Comparison of ENCODE assay signal across 8 mouse cellular contexts in the genomic region with DNA sequence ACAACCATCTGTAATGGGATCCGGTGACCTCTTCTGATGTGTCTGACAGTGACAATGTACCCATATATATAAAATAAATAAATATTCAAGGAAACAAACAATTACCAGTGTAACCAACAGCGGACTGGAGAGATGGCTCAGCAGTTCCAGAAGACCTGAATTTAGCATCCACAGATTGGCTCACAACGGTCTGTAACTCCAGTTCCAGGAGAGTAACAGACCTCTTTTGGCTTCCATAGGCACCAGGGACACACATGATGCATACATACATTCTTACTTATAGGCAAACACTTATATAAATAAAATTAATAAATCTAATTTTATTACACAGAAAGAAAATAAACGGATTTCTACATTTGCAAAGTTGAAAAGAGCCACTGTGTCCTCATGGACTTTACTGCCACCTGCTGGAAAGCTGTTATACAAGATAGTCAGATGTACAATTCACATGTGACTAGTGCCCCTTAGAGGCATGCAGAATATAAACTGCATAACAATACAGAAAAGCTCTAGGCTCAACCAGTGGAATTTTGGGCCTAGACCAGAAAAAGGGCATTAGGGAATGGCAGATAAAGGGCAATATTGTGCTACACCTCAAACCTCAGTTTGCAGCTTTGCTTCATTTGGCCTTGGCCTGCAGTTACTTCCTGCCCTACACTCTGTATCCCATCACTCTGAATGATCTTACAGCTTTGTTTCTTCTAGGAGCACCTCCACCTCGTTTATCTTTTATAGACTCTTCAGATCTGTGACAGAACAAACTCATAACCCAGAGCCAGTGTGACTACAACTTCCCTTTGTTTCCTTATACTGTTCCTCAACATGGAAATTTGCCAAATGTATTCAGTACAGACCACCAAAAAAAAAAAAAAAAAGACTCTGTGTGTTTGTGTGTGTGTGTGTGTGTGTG. TPM values are rescaled to one million over a fixed set of nuclear protein-coding genes. Genes with fewer than 3 reads are reported as not detected.
DNase-seq lines count a peak whose midpoint lies in the region; ATAC-seq and TF ChIP-seq lines count a peak whose summit lies in the region.

No protein-coding gene starts in this region.

- H3K27me3 ChIP-seq in embryonic facial prominence, embryonic 11.5 days (ENCODE audit: control insufficient read depth, insufficient read depth, low read length), result no peaks in the 10 kb centered on the region
- H3K27me3 ChIP-seq in embryonic facial prominence, embryonic 10.5 days (replicated peaks; ENCODE audit: low read depth, poor library complexity, severe bottlenecking), result no peaks in the 10 kb centered on the region
- no peaks in the 10 kb centered on the region for H3K27me3 ChIP-seq in thymus, adult 2 months (ENCODE audit: control insufficient read depth, insufficient read depth, low read length)
- no peaks in the 10 kb centered on the region for H3K27me3 ChIP-seq in intestine, embryonic 14.5 days (replicated peaks; ENCODE audit: control insufficient read depth, insufficient read depth, low read length)

- no peaks in the 10 kb centered on the region for H3K9me3 ChIP-seq in embryonic facial prominence, embryonic 11.5 days (replicated peaks; ENCODE audit: control insufficient read depth, low read length)
- H3K9me3 ChIP-seq in embryonic facial prominence, embryonic 10.5 days, result no peaks in the 10 kb centered on the region
- no peaks in the 10 kb centered on the region for H3K9me3 ChIP-seq in intestine, embryonic 14.5 days (ENCODE audit: control insufficient read depth, low read length)

- WGBS in embryonic facial prominence, embryonic 11.5 days, result 78% methylated on average over 5 of the region's 5 CpGs
- WGBS in embryonic facial prominence, embryonic 10.5 days, result 84% methylated on average over 5 of the region's 5 CpGs
- 68% methylated on average over 5 of the region's 5 CpGs for WGBS in thymus, adult 2 months
- 66% methylated on average over 5 of the region's 5 CpGs for WGBS in intestine, embryonic 14.5 days

- no peak for TF ChIP-seq CTCF in thymus, adult 2 months (IDR thresholded peaks at IDR 0.05; ENCODE audit: borderline replicate concordance, control insufficient read depth, extremely low read depth, insufficient read depth, low read length, poor library complexity)

- DNase-seq in embryonic facial prominence, embryonic 11.5 days (ENCODE audit: low spot score), result peak; percentile 82
- DNase-seq in embryonic facial prominence, embryonic 10.5 days (ENCODE audit: low spot score), result no peak
- peak; percentile 60 for DNase-seq in thymus, adult 2 months
- no peak for DNase-seq in thymus, postnatal 36 days
- peak; percentile 45 for DNase-seq in embryo, embryonic 9.5 days (ENCODE audit: extremely low spot score)
- no peak for DNase-seq in intestine, embryonic 14.5 days (ENCODE audit: low spot score)

- no peak overlapping the region for H3K27ac ChIP-seq in embryonic facial prominence, embryonic 11.5 days (replicated peaks; ENCODE audit: low read depth, low read length)
- no peak overlapping the region for H3K27ac ChIP-seq in embryonic facial prominence, embryonic 10.5 days (replicated peaks)
- H3K27ac ChIP-seq in thymus, adult 2 months (ENCODE audit: control insufficient read depth, insufficient read depth, low read length), result no peak overlapping the region
- no peak overlapping the region for H3K27ac ChIP-seq in intestine, embryonic 14.5 days (ENCODE audit: low read depth)

- ATAC-seq in embryonic facial prominence, embryonic 11.5 days (replicated peaks; ENCODE audit: insufficient number of reproducible peaks, low FRiP score, low TSS enrichment, low read depth), result 0 out of 2 replicates have a peak, but pooled peaks have one; percentile 65
- ATAC-seq in intestine, embryonic 14.5 days (replicated peaks; ENCODE audit: low FRiP score, low TSS enrichment, low read depth), result peak; percentile 47; the same call in 1 of the 2 replicates
- peak; percentile 82 for ATAC-seq in megakaryocyte-erythroid progenitor cell, adult 5-6 weeks (replicated peaks; ENCODE audit: low FRiP score, low TSS enrichment, poor library complexity, severe bottlenecking)
- no peak for ATAC-seq in inflammation-experienced regulatory T-cells, adult 6 months

- no peak overlapping the region for H3K9ac ChIP-seq in embryonic facial prominence, embryonic 11.5 days (replicated peaks; ENCODE audit: low read length)
- H3K9ac ChIP-seq in intestine, embryonic 14.5 days (ENCODE audit: low read length), result no peak overlapping the region

- no peaks in the 10 kb centered on the region; the same call in none of the 2 replicates for H3K36me3 ChIP-seq in embryonic facial prominence, embryonic 11.5 days (replicated peaks; ENCODE audit: control insufficient read depth, insufficient read depth, low read depth, low read length)
- peaks cover 46% of the 10 kb centered on the region for H3K36me3 ChIP-seq in embryonic facial prominence, embryonic 10.5 days (replicated peaks)
- H3K36me3 ChIP-seq in thymus, adult 2 months (ENCODE audit: control insufficient read depth, insufficient read depth, low read length), result peaks cover 35% of the 10 kb centered on the region
- peaks cover 42% of the 10 kb centered on the region for H3K36me3 ChIP-seq in intestine, embryonic 14.5 days (ENCODE audit: control insufficient read depth, insufficient read depth, low read length)

- H3K4me2 ChIP-seq in embryonic facial prominence, embryonic 11.5 days (ENCODE audit: low read depth, low read length), result no peak overlapping the region
- H3K4me2 ChIP-seq in intestine, embryonic 14.5 days (ENCODE audit: low read length), result no peak overlapping the region

- TF ChIP-seq POLR2A in thymus, adult 2 months (IDR thresholded peaks at IDR 0.05; ENCODE audit: control insufficient read depth, extremely low read depth, insufficient read depth, low read length, poor library complexity), result no peak

- no peaks in the 10 kb centered on the region for H3K4me1 ChIP-seq in embryonic facial prominence, embryonic 11.5 days (ENCODE audit: control insufficient read depth, insufficient read depth, low read length)
- H3K4me1 ChIP-seq in embryonic facial prominence, embryonic 10.5 days, result no peaks in the 10 kb centered on the region
- H3K4me1 ChIP-seq in thymus, adult 2 months (replicated peaks; ENCODE audit: control insufficient read depth, insufficient read depth, low read length), result 0 out of 2 replicates have a peak, but pooled peaks cover 2% of the 10 kb centered on the region
- H3K4me1 ChIP-seq in intestine, embryonic 14.5 days (replicated peaks; ENCODE audit: control insufficient read depth, insufficient read depth, low read length), result no peaks in the 10 kb centered on the region; the same call in 1 of the 2 replicates

- no peak overlapping the region for H3K4me3 ChIP-seq in embryonic facial prominence, embryonic 11.5 days (ENCODE audit: low read depth, low read length)
- H3K4me3 ChIP-seq in embryonic facial prominence, embryonic 10.5 days, result no peak overlapping the region
- H3K4me3 ChIP-seq in thymus, adult 2 months (ENCODE audit: control insufficient read depth, insufficient read depth, low read length), result no peak overlapping the region
- H3K4me3 ChIP-seq in intestine, embryonic 14.5 days (ENCODE audit: low read depth, low read length), result no peak overlapping the region

RNA-seq across cellular contexts. Expression of a gene that starts 18.9 kb away (rescaled TPM):
- 10.4 and 11.4 TPM in 2 replicates for polyA plus RNA-seq in embryonic facial prominence, embryonic 11.5 days (2014; fragmentation: Nextera tagmentation; extraction: Ambion mirVana)
- 6.1 and 7.1 TPM in 2 replicates for polyA plus RNA-seq in embryonic facial prominence, embryonic 10.5 days (2016; fragmentation: Nextera tagmentation; extraction: Ambion mirVana)
- polyA plus RNA-seq in thymus, adult 2 months (2012; rRNA removed), result 68.3 and 80.8 TPM in 2 replicates
- polyA plus RNA-seq in intestine, embryonic 14.5 days (2014; fragmentation: Nextera tagmentation; extraction: Ambion mirVana), result 9.1 and 9.4 TPM in 2 replicates
- 4.6 and 9.4 TPM in 2 replicates for total RNA-seq in megakaryocyte-erythroid progenitor cell, adult 5-6 weeks (2014; fragmentation: Nextera tagmentation)
- 3.0 and 7.0 TPM in 2 replicates for total RNA-seq in megakaryocyte-erythroid progenitor cell, adult 5-6 weeks (2017)
- polyA plus RNA-seq in inflammation-experienced regulatory T-cells, adult 6 months (2017; shearing (Covaris generic)), result under 1 TPM; 0.10 to 0.23 (median 0.15) TPM

RNA-seq across cellular contexts. Expression of a gene that starts 46.8 kb away (rescaled TPM):
- polyA plus RNA-seq in embryonic facial prominence, embryonic 11.5 days (2014; fragmentation: Nextera tagmentation; extraction: Ambion mirVana), result 148 and 156 TPM in 2 replicates
- 145 and 153 TPM in 2 replicates for polyA plus RNA-seq in embryonic facial prominence, embryonic 10.5 days (2016; fragmentation: Nextera tagmentation; extraction: Ambion mirVana)
- 197 and 239 TPM in 2 replicates for polyA plus RNA-seq in thymus, adult 2 months (2012; rRNA removed)
- polyA plus RNA-seq in intestine, embryonic 14.5 days (2014; fragmentation: Nextera tagmentation; extraction: Ambion mirVana), result 117 and 123 TPM in 2 replicates
- 79.7 and 98.2 TPM in 2 replicates for total RNA-seq in megakaryocyte-erythroid progenitor cell, adult 5-6 weeks (2014; fragmentation: Nextera tagmentation)
- total RNA-seq in megakaryocyte-erythroid progenitor cell, adult 5-6 weeks (2017), result 54.8 and 58.5 TPM in 2 replicates
- 10 to 100 TPM; 36.0 to 58.3 (median 45.6) TPM for polyA plus RNA-seq in inflammation-experienced regulatory T-cells, adult 6 months (2017; shearing (Covaris generic))

RNA-seq across cellular contexts. Expression of a gene that starts 53.5 kb away (rescaled TPM):
- 22.4 and 24.8 TPM in 2 replicates for polyA plus RNA-seq in embryonic facial prominence, embryonic 11.5 days (2014; fragmentation: Nextera tagmentation; extraction: Ambion mirVana)
- polyA plus RNA-seq in embryonic facial prominence, embryonic 10.5 days (2016; fragmentation: Nextera tagmentation; extraction: Ambion mirVana), result 44.5 and 51.7 TPM in 2 replicates
- 48.9 and 61.9 TPM in 2 replicates for polyA plus RNA-seq in thymus, adult 2 months (2012; rRNA removed)
- 23.7 and 24.3 TPM in 2 replicates for polyA plus RNA-seq in intestine, embryonic 14.5 days (2014; fragmentation: Nextera tagmentation; extraction: Ambion mirVana)
- total RNA-seq in megakaryocyte-erythroid progenitor cell, adult 5-6 weeks (2014; fragmentation: Nextera tagmentation), result 15.7 and 23.7 TPM in 2 replicates
- 6.2 and 15.9 TPM in 2 replicates for total RNA-seq in megakaryocyte-erythroid progenitor cell, adult 5-6 weeks (2017)
- 1 to 10 TPM; 2.8 to 4.4 (median 3.6) TPM for polyA plus RNA-seq in inflammation-experienced regulatory T-cells, adult 6 months (2017; shearing (Covaris generic))

RNA-seq across cellular contexts. Expression of a gene that starts 57.5 kb away (rescaled TPM):
- 9.4 and 11.9 TPM in 2 replicates for polyA plus RNA-seq in embryonic facial prominence, embryonic 11.5 days (2014; fragmentation: Nextera tagmentation; extraction: Ambion mirVana)
- 6.4 and 8.5 TPM in 2 replicates for polyA plus RNA-seq in embryonic facial prominence, embryonic 10.5 days (2016; fragmentation: Nextera tagmentation; extraction: Ambion mirVana)
- polyA plus RNA-seq in thymus, adult 2 months (2012; rRNA removed), result 15.3 and 17.4 TPM in 2 replicates
- polyA plus RNA-seq in intestine, embryonic 14.5 days (2014; fragmentation: Nextera tagmentation; extraction: Ambion mirVana), result 12.1 and 15.4 TPM in 2 replicates
- 59.2 and 60.3 TPM in 2 replicates for total RNA-seq in megakaryocyte-erythroid progenitor cell, adult 5-6 weeks (2014; fragmentation: Nextera tagmentation)
- total RNA-seq in megakaryocyte-erythroid progenitor cell, adult 5-6 weeks (2017), result 73.8 and 99.0 TPM in 2 replicates
- polyA plus RNA-seq in inflammation-experienced regulatory T-cells, adult 6 months (2017; shearing (Covaris generic)), result 10 to 100 TPM; 21.2 to 26.6 (median 26.2) TPM

Comparison
In these comparisons a context has a peak if more than half of its experiments do, and no peak if none do; other contexts are left out.
1. DNase-seq: peak in embryonic facial prominence, embryonic 11.5 days (single experiment), thymus, adult 2 months (single experiment) and embryo, embryonic 9.5 days (single experiment); none in embryonic facial prominence, embryonic 10.5 days (single experiment), thymus, postnatal 36 days (0 of 2) and intestine, embryonic 14.5 days (single experiment).